In genomic region chr9:58213865-58214264, GRCm38 (mm10) we compare ENCODE assay signal across 13 mouse cellular contexts. TPM values are rescaled to one million over a fixed set of nuclear protein-coding genes. Genes with fewer than 3 reads are reported as not detected.
A peak's percentile ranks its signal among the peaks of the same experiment; 100 is the strongest.
DNase-seq lines count a peak whose midpoint lies in the region; ATAC-seq and TF ChIP-seq lines count a peak whose summit lies in the region.
"Had no signal": no experiment of that assay in that cellular context is flagged by ENCODE, and none has a peak within 500 bp of the region (broad histone marks: within the 10 kb centered on the region; RNA-seq: fewer than 3 reads in every experiment).

No protein-coding gene starts in this region.

- peaks cover 53% of the 10 kb centered on the region for H3K4me1 ChIP-seq in G1E (ENCODE audit: insufficient read depth, low read depth, low read length)

- peaks cover 33% of the 10 kb centered on the region for H3K27me3 ChIP-seq in G1E (ENCODE audit: insufficient read depth, low read length)
- H3K27me3 ChIP-seq: Patski had no signal

- ATAC-seq in G1E (ENCODE audit: extremely low read depth, insufficient number of reproducible peaks, low FRiP score, poor library complexity, severe bottlenecking): peak; percentile 97
- ATAC-seq: hindbrain, embryonic 16.5 days; Patski had no signal

- H3K36me3 ChIP-seq in G1E (replicated peaks): peaks cover 19% of the 10 kb centered on the region
- H3K36me3 ChIP-seq: limb, embryonic 13.5 days had no signal

- no peak overlapping the region; the same call in 1 of the 2 replicates for H3K4me3 ChIP-seq in G1E (ENCODE audit: low read depth, low read length)
- H3K4me3 ChIP-seq: limb, embryonic 13.5 days had no signal

- peak; percentile 59 for DNase-seq in kidney, adult 9 months
- no peak for DNase-seq in kidney, adult 11 months
- peak; percentile 83 for DNase-seq in G1E (ENCODE audit: low spot score)
- peak; percentile 80 for DNase-seq in c-Kit-positive CD71-positive TER-119-negative erythroid progenitor cells, embryonic 14.5 days (ENCODE audit: low read depth)
- peak; percentile 43 to 70 for DNase-seq in kidney, postnatal 25 days
- no peak for DNase-seq in left cerebral cortex, postnatal 4 days
- no peak for DNase-seq in right cerebral cortex, adult 18-20 months
- DNase-seq in frontal cortex, postnatal 14 days (ENCODE audit: low spot score in 2 of 2): no peak
- DNase-seq: cerebellum, adult 11-12 months had no signal

- no peak for TF ChIP-seq CTCF in G1E (IDR thresholded peaks at IDR 0.05; ENCODE audit: low read depth, low read length)

- intact Hi-C loops in left cerebral cortex, postnatal 4 days (cut with DNase I): no loop called here

- no peaks in the 10 kb centered on the region for H3K9me3 ChIP-seq in G1E (replicated peaks)
- H3K9me3 ChIP-seq: limb, embryonic 13.5 days had no signal

RNA-seq across cellular contexts. Expression of gene Islr2, which starts 9.7 kb away (rescaled TPM):
- not detected in 2 replicates for total RNA-seq in G1E (2014; fragmentation: Nextera tagmentation)
- 0.11 TPM in 1 of 2 replicates, not detected in the other for total RNA-seq in G1E (2017)
- polyA plus RNA-seq in G1E (2012): 0.03 and 0.04 TPM in 2 replicates
- 100 to 1,000 TPM; 328 to 363 TPM for total RNA-seq in left cerebral cortex, postnatal 4 days (2021)

RNA-seq across cellular contexts. Expression of gene Islr, which starts 9.8 kb away (rescaled TPM):
- total RNA-seq in G1E (2014; fragmentation: Nextera tagmentation): not detected in 2 replicates
- total RNA-seq in G1E (2017): 0.12 and 0.22 TPM in 2 replicates
- polyA plus RNA-seq in G1E (2012): not detected in 2 replicates
- total RNA-seq in left cerebral cortex, postnatal 4 days (2021): 10 to 100 TPM; 18.6 to 19.3 TPM
- total RNA-seq: neutrophil, adult 5-6 weeks had no signal

RNA-seq across cellular contexts. Expression of gene Pml, which starts 35.7 kb away (rescaled TPM):
- 101 and 108 TPM in 2 replicates for total RNA-seq in G1E (2014; fragmentation: Nextera tagmentation)
- total RNA-seq in G1E (2017): 19.0 and 22.3 TPM in 2 replicates
- polyA plus RNA-seq in G1E (2012): 163 and 217 TPM in 2 replicates
- 10 to 100 TPM; 11.3 to 14.7 TPM for total RNA-seq in left cerebral cortex, postnatal 4 days (2021)

RNA-seq across cellular contexts. Expression of gene Stoml1, which starts 39.1 kb away (rescaled TPM):
- total RNA-seq in G1E (2014; fragmentation: Nextera tagmentation) (7.4 and 8.6 TPM in 2 replicates), G1E (2017) (6.9 and 8.8 TPM in 2 replicates)
- polyA plus RNA-seq in G1E (2012): 6.0 and 6.4 TPM in 2 replicates
- total RNA-seq in left cerebral cortex, postnatal 4 days (2021): 10 to 100 TPM; 84.5 to 93.2 TPM

Comparison
In these comparisons a context has a peak if more than half of its experiments do, and no peak if none do; other contexts are left out.
1. DNase-seq: peak in kidney, adult 9 months (single experiment), G1E (single experiment), c-Kit-positive CD71-positive TER-119-negative erythroid progenitor cells, embryonic 14.5 days (single experiment) and kidney, postnatal 25 days (2 of 2); none in kidney, adult 11 months (single experiment), left cerebral cortex, postnatal 4 days (single experiment), right cerebral cortex, adult 18-20 months (single experiment) and frontal cortex, postnatal 14 days (0 of 2).
2. RNA of gene Islr2, which starts 9.7 kb away (total RNA-seq): 328 to 363 TPM in left cerebral cortex, postnatal 4 days; 0.11 TPM in G1E; every median in the first group is over 100 times any median in the second.
3. RNA of gene Islr, which starts 9.8 kb away (total RNA-seq): 18.6 to 19.3 TPM in left cerebral cortex, postnatal 4 days; 0.12 to 0.22 TPM in G1E; every median in the first group is over 10 times any median in the second.